Mouse (Mus musculus) layer of hippocampus, adult 6 months (tissue): Measurements from ENCODE around the gene Vmn2r106. TPM values are rescaled to one million over a fixed set of nuclear protein-coding genes. Genes with fewer than 3 reads are reported as not detected.

ENCODE experiments used
- long read RNA-seq, 2 experiments: library from polyadenylated mRNA; unstranded; transcript quantifications; one replicate each; pipeline ENCODE4 v2.0.0; 2019 to 2020
- polyA plus RNA-seq: library from polyadenylated mRNA; unstranded; fragments of <200 nt; fragmentation: Nextera tagmentation; gene quantifications from 2 replicates; pipeline ENCODE4 v1.2.3, GENCODE M21; 2021

Vmn2r106 gene
- not detected in 2 replicates for polyA plus RNA-seq
- long read RNA-seq, experiment 1, result 0 reads
- long read RNA-seq, experiment 2, result 0 reads

GRCm38 (mm10) chr17:20285453-20285852, at the start of gene Vmn2r106:
Vmn2r106 (minus strand) TSS chr17:20285553.

GRCm38 (mm10) chr17:20234952-20235351, 50.4 kb downstream of the Vmn2r106 start, which contains the start of gene Vmn2r105:
Vmn2r105 (minus strand) TSS chr17:20235052.

Other genes with a start within 250 kb of the Vmn2r106 start
- not detected in 2 replicates for gene Vmn2r104, start 237.2 kb downstream of the Vmn2r106 start, polyA plus RNA-seq
- gene Fpr-rs7, start 171.3 kb downstream of the Vmn2r106 start, polyA plus RNA-seq, result not detected in 2 replicates
- gene Fpr-rs6, start 102.5 kb downstream of the Vmn2r106 start, polyA plus RNA-seq, result not detected in 2 replicates
- not detected in 2 replicates for gene Vmn2r105, start 50.5 kb downstream of the Vmn2r106 start, polyA plus RNA-seq
- gene Vmn2r107, start 59.7 kb upstream of the Vmn2r106 start, polyA plus RNA-seq, result not detected in 2 replicates
- gene Vmn1r224, start 128.6 kb upstream of the Vmn2r106 start, polyA plus RNA-seq, result not detected in 2 replicates
- gene Vmn2r108, start 195.8 kb upstream of the Vmn2r106 start, polyA plus RNA-seq, result not detected in 2 replicates
- not detected in 2 replicates for gene Vmn1r225, start 212.6 kb upstream of the Vmn2r106 start, polyA plus RNA-seq